Mouse (Mus musculus): ENCODE data around the gene Tnrc6c. TPM values are rescaled to one million over a fixed set of nuclear protein-coding genes. Genes with fewer than 3 reads are reported as not detected.
A peak's percentile ranks its signal among the peaks of the same experiment; 100 is the strongest.

The Tnrc6c gene
- polyA plus RNA-seq, 1 experiment: 19.5 TPM

- no peaks in the 10 kb centered on the region; the same call in 1 of the 2 replicates for H3K4me1 ChIP-seq (ENCODE audit: control insufficient read depth, insufficient read depth, low read length)
- TF ChIP-seq CTCF (IDR thresholded peaks at IDR 0.05; ENCODE audit: control insufficient read depth, insufficient read depth, low read length): no peak
- TF ChIP-seq POLR2A (IDR thresholded peaks at IDR 0.05; ENCODE audit: borderline replicate concordance, control insufficient read depth, low read depth, low read length): no peak
- H3K4me3 ChIP-seq (replicated peaks; ENCODE audit: control insufficient read depth, low read depth, low read length): no peak overlapping the region
- WGBS: 86% methylated on average over 2 of the region's 2 CpGs
- no peak overlapping the region for H3K27ac ChIP-seq (ENCODE audit: control insufficient read depth, insufficient read depth, low read depth, low read length, poor library complexity)
Observed at GRCm38 (mm10) chr11:117642181-117642580, 11.9 kb upstream of the Tnrc6c start.

GRCm38 (mm10) chr11:117643240-117643639, 10.8 kb upstream of the Tnrc6c start:
- Histone ChIP-seq H3K4me3 (replicated peaks; ENCODE audit: control insufficient read depth, low read depth, low read length) (no peak overlapping the region), H3K4me1 (ENCODE audit: control insufficient read depth, insufficient read depth, low read length) (no peaks in the 10 kb centered on the region; the same call in 1 of the 2 replicates), H3K27ac (ENCODE audit: control insufficient read depth, insufficient read depth, low read depth, low read length, poor library complexity) (no peak overlapping the region)
- 88% methylated on average over 10 of the region's 10 CpGs for WGBS
- no peak for TF ChIP-seq POLR2A (IDR thresholded peaks at IDR 0.05; ENCODE audit: borderline replicate concordance, control insufficient read depth, low read depth, low read length)
- no peak for TF ChIP-seq CTCF (IDR thresholded peaks at IDR 0.05; ENCODE audit: control insufficient read depth, insufficient read depth, low read length)

GRCm38 (mm10) chr11:117646786-117647185, 7.3 kb upstream of the Tnrc6c start:
- Histone ChIP-seq H3K4me1 (ENCODE audit: control insufficient read depth, insufficient read depth, low read length) (no peaks in the 10 kb centered on the region), H3K27ac (ENCODE audit: control insufficient read depth, insufficient read depth, low read depth, low read length, poor library complexity) (no peak overlapping the region), H3K4me3 (replicated peaks; ENCODE audit: control insufficient read depth, low read depth, low read length) (no peak overlapping the region)
- no peak for TF ChIP-seq CTCF (IDR thresholded peaks at IDR 0.05; ENCODE audit: control insufficient read depth, insufficient read depth, low read length)
- TF ChIP-seq POLR2A (IDR thresholded peaks at IDR 0.05; ENCODE audit: borderline replicate concordance, control insufficient read depth, low read depth, low read length): no peak
- 78% methylated on average over 4 of the region's 4 CpGs for WGBS

- no peak overlapping the region for H3K4me3 ChIP-seq (replicated peaks; ENCODE audit: control insufficient read depth, low read depth, low read length)
- no peak overlapping the region for H3K27ac ChIP-seq (ENCODE audit: control insufficient read depth, insufficient read depth, low read depth, low read length, poor library complexity)
- TF ChIP-seq POLR2A (IDR thresholded peaks at IDR 0.05; ENCODE audit: borderline replicate concordance, control insufficient read depth, low read depth, low read length) (no peak), CTCF (IDR thresholded peaks at IDR 0.05; ENCODE audit: control insufficient read depth, insufficient read depth, low read length) (no peak)
- H3K4me1 ChIP-seq (ENCODE audit: control insufficient read depth, insufficient read depth, low read length): no peaks in the 10 kb centered on the region
- 71% methylated on average over 6 of the region's 6 CpGs for WGBS
Observed at GRCm38 (mm10) chr11:117648005-117648404, 6.1 kb upstream of the Tnrc6c start.

- 84% methylated on average over 13 of the region's 13 CpGs for WGBS
- TF ChIP-seq CTCF (IDR thresholded peaks at IDR 0.05; ENCODE audit: control insufficient read depth, insufficient read depth, low read length) (no peak), POLR2A (IDR thresholded peaks at IDR 0.05; ENCODE audit: borderline replicate concordance, control insufficient read depth, low read depth, low read length) (no peak)
- H3K4me3 ChIP-seq (replicated peaks; ENCODE audit: control insufficient read depth, low read depth, low read length): no peak overlapping the region
- no peak overlapping the region for H3K27ac ChIP-seq (ENCODE audit: control insufficient read depth, insufficient read depth, low read depth, low read length, poor library complexity)
- no peaks in the 10 kb centered on the region for H3K4me1 ChIP-seq (ENCODE audit: control insufficient read depth, insufficient read depth, low read length)
Observed at GRCm38 (mm10) chr11:117650721-117651644, 3.1 kb upstream of the Tnrc6c start.

GRCm38 (mm10) chr11:117652907-117653306, 1.2 kb upstream of the Tnrc6c start:
- no peak overlapping the region for H3K4me3 ChIP-seq (replicated peaks; ENCODE audit: control insufficient read depth, low read depth, low read length)
- no peak for TF ChIP-seq POLR2A (IDR thresholded peaks at IDR 0.05; ENCODE audit: borderline replicate concordance, control insufficient read depth, low read depth, low read length)
- no peak for TF ChIP-seq CTCF (IDR thresholded peaks at IDR 0.05; ENCODE audit: control insufficient read depth, insufficient read depth, low read length)
- WGBS: 66% methylated on average over 3 of the region's 3 CpGs
- H3K4me1 ChIP-seq (ENCODE audit: control insufficient read depth, insufficient read depth, low read length): no peaks in the 10 kb centered on the region
- H3K27ac ChIP-seq (ENCODE audit: control insufficient read depth, insufficient read depth, low read depth, low read length, poor library complexity): no peak overlapping the region

- no peak for TF ChIP-seq CTCF (IDR thresholded peaks at IDR 0.05; ENCODE audit: control insufficient read depth, insufficient read depth, low read length)
- TF ChIP-seq POLR2A (IDR thresholded peaks at IDR 0.05; ENCODE audit: borderline replicate concordance, control insufficient read depth, low read depth, low read length): peak; percentile 98
- Histone ChIP-seq H3K27ac (ENCODE audit: control insufficient read depth, insufficient read depth, low read depth, low read length, poor library complexity) (peak overlapping the region; percentile 97), H3K4me1 (ENCODE audit: control insufficient read depth, insufficient read depth, low read length) (no peaks in the 10 kb centered on the region)
Observed at GRCm38 (mm10) chr11:117654380-117654924, 363 bp downstream of the Tnrc6c start.

GRCm38 (mm10) chr11:117654934-117655291, 824 bp downstream of the Tnrc6c start:
- H3K4me3 ChIP-seq (replicated peaks; ENCODE audit: control insufficient read depth, low read depth, low read length): peak overlapping the region; percentile 80

More at GRCm38 (mm10) chr11:117654380-117654924, 363 bp downstream of the Tnrc6c start:
- peak overlapping the region; percentile 80 for H3K4me3 ChIP-seq (replicated peaks; ENCODE audit: control insufficient read depth, low read depth, low read length)
- WGBS: under 1% methylated on average over 71 of the region's 71 CpGs

More at GRCm38 (mm10) chr11:117654934-117655291, 824 bp downstream of the Tnrc6c start:
- WGBS: 2% methylated on average over 66 of the region's 66 CpGs
- Histone ChIP-seq H3K27ac (ENCODE audit: control insufficient read depth, insufficient read depth, low read depth, low read length, poor library complexity) (peak overlapping the region; percentile 97), H3K4me1 (ENCODE audit: control insufficient read depth, insufficient read depth, low read length) (no peaks in the 10 kb centered on the region)
- TF ChIP-seq POLR2A (IDR thresholded peaks at IDR 0.05; ENCODE audit: borderline replicate concordance, control insufficient read depth, low read depth, low read length) (no peak), CTCF (IDR thresholded peaks at IDR 0.05; ENCODE audit: control insufficient read depth, insufficient read depth, low read length) (no peak)
